Mouse (Mus musculus): ENCODE measurements around the gene Ttc36.

DNA sequence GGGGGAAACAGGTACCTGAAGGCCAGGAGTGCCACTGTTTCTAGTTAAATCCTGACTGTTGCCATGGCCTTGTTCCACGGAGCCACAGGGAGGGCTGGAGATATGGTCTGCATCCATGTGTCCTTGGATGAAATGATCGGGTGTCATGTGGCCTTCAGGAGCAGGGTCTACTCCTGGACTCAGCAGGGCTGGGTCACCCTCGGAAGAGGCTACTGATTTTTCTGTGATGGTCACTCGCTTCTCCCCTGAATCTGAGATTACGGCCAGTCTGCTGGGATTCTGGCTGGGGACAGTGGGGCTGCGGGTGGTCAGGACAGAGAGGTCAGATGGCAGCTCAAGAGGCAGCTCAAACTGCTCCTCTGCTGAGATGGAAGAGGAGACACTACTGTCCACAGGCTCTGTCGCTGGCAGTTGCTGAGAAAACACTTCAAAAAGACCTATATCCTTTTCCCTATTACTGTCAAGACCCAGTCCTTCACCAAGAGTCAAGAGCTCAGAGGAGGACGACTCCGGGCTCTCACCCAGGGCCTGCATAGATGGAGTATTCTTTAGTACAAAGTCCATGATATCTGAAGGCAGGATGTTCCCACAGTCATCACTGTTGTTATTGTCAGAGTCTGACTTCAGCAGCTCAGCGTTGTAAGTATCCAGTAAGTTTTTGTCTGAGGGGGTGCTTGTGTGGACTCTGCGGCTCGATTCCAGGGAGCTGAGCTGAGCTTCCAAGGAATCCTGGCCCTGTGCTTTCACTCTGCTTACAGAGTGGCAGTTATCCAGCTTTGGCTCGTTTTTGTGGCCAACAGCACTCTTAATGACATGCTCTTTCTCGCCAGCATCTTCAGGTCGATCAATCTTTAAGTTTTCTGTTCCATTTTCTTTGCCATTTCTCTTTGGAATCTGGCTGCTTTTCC, 17.3 kb upstream of the Ttc36 start:
- no peak for TF ChIP-seq POLR2A (IDR thresholded peaks at IDR 0.05; ENCODE audit: low read depth, low read length)
- no peak for TF ChIP-seq CTCF (IDR thresholded peaks at IDR 0.05; ENCODE audit: extremely low read depth, insufficient read length, insufficient replicate concordance, low read depth, low read length)
